Mouse (Mus musculus) hindbrain, embryonic 11.5 days (tissue): ENCODE data around the gene Tpst1. TPM values are rescaled to one million over a fixed set of nuclear protein-coding genes. Genes with fewer than 3 reads are reported as not detected.

ENCODE experiments used
- ATAC-seq: fragments of 200-750 bp; cut with Nextera tagmentation; 2 replicates; pipeline ENCODE4 v1.8.0; 2017; ENCODE audit warnings: mild to moderate bottlenecking, moderate TSS enrichment, moderate library complexity; ENCODE audit not compliant: low FRiP score
- DNase-seq: peaks from one replicate; pipeline ENCODE4 v3.0.0-alpha.2; 2015; ENCODE audit warnings: low spot score
- H3K27ac ChIP-seq: fragments of 300-500 bp; sonication (generic); 2 replicates; pipeline ENCODE4 v1.5.1; 2014; ENCODE audit warnings: mild to moderate bottlenecking, low read depth, low read length
- H3K27me3 ChIP-seq: fragments of 300-500 bp; sonication (generic); 2 replicates; pipeline ENCODE4 v1.6.1; 2014; ENCODE audit warnings: mild to moderate bottlenecking, low read length, moderate library complexity, mixed read lengths; ENCODE audit not compliant: control insufficient read depth, insufficient read depth
- H3K36me3 ChIP-seq: fragments of 300-500 bp; sonication (generic); 2 replicates; pipeline ENCODE4 v1.6.1; 2014; ENCODE audit warnings: mild to moderate bottlenecking, low read length, moderate library complexity, mixed read lengths; ENCODE audit not compliant: control insufficient read depth, insufficient read depth
- H3K4me1 ChIP-seq: fragments of 300-500 bp; sonication (generic); replicated peaks from 2 replicates; pipeline ENCODE4 v1.6.1; 2014; ENCODE audit warnings: low read length, mixed read lengths; ENCODE audit not compliant: control insufficient read depth, insufficient read depth
- H3K4me2 ChIP-seq: fragments of 300-500 bp; sonication (generic); replicated peaks from 2 replicates; pipeline ENCODE4 v1.6.1; 2014; ENCODE audit warnings: mild to moderate bottlenecking, low read depth, low read length
- H3K4me3 ChIP-seq: fragments of 300-500 bp; sonication (generic); 2 replicates; pipeline ENCODE4 v1.5.1; 2014; ENCODE audit warnings: low read depth, low read length
- H3K9ac ChIP-seq: fragments of 300-500 bp; sonication (generic); 2 replicates; pipeline ENCODE4 v1.6.1; 2014; ENCODE audit warnings: low read depth, low read length
- H3K9me3 ChIP-seq: fragments of 300-500 bp; sonication (generic); 2 replicates; pipeline ENCODE4 v1.6.1; 2016; ENCODE audit warnings: low read length; ENCODE audit not compliant: control insufficient read depth
- WGBS: fragments of 180-500 bp; shearing (Covaris S2); extraction: QIAGEN DNeasy Blood & Tissue Kit; methylation state at CpG from one replicate; pipeline ENCODE4 v1.1.7; 2014; 5-methylcytosine and 5-hydroxymethylcytosine counted together
- polyA plus RNA-seq: library from polyadenylated mRNA; unstranded; fragments of >200 nt; fragmentation: Nextera tagmentation; extraction: Ambion mirVana; gene quantifications from 2 replicates; pipeline ENCODE4 v1.2.1, GENCODE M21; 2014

Tpst1 gene
- polyA plus RNA-seq, 1 experiment from 2014 or later, result 63.7 TPM

DNA sequence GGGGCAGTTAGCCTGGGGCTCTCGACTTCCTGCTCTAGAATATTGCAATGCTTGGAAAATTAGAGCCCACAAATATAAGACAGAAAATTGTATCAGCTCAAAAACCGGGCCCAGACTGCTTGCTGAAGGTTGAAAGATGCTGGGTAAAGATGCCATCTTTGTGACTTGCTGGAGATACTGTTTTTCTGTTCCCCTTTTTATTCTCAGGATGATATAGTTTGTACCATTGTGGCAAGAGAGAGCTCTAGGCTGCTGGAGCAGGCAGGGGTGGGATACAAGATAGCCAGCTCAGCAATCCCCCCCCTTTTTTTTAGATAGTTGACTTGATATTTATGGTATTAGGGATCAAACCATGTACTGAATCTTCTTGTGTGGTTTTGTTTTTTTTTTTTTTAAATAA lies 81.2 kb downstream of the Tpst1 start:
- Histone ChIP-seq H3K27ac (no peak overlapping the region), H3K27me3 (no peaks in the 10 kb centered on the region), H3K9me3 (no peaks in the 10 kb centered on the region), H3K4me3 (no peak overlapping the region), H3K4me1 (no peaks in the 10 kb centered on the region), H3K36me3 (no peaks in the 10 kb centered on the region; the same call in 1 of the 2 replicates), H3K4me2 (no peak overlapping the region), H3K9ac (no peak overlapping the region)
- DNase-seq (no peak), ATAC-seq (no peak)
- 84% methylated on average over 2 of the region's 2 CpGs for WGBS

DNA sequence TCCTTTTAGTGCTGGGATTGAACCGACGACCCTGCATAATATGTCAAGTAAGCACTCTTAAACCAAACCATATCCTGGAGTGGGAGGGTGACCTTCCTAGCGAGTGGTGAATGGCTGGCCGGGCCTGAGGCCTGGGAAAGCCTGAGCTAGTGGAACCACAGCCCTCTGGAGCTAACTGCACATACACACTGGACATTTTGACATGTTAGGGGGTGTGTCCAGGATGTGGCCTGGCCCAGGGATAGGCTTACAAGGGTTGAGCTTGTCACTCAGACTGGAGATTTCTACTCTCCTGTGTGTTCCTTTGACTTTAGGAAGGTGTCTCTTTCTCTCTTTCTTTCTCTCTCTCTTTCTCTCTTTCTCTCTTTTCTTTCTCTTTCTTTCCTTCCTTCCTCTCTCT lies 85.4 kb downstream of the Tpst1 start:
- Histone ChIP-seq H3K36me3 (no peaks in the 10 kb centered on the region), H3K27ac (no peak overlapping the region), H3K27me3 (no peaks in the 10 kb centered on the region), H3K9ac (no peak overlapping the region), H3K4me3 (no peak overlapping the region), H3K4me2 (no peak overlapping the region), H3K4me1 (no peaks in the 10 kb centered on the region), H3K9me3 (no peaks in the 10 kb centered on the region)
- DNase-seq, result no peak
- 77% methylated on average over 4 of the region's 4 CpGs for WGBS
- no peak for ATAC-seq

DNA sequence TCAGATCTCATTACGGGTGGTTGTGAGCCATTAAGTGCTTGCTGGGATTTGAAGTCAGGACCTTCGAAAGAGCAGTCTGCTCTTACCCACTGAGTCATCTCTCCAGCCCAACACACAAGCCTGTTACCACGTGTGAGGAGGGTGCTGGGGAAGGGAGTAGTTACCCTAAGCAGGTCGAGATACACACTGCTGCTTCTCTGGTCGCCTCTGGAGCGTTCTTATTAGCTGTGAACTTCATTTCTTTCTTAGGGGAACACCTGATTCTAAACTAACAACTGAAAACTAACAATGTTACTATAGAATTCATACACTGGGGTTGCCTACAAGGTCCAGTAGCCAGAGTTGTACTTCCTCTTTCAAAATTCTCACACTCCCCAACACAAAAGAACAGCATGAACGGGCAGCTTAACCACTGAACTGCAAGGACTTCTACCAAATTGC lies 86.7 kb downstream of the Tpst1 start:
- Histone ChIP-seq H3K4me3 (no peak overlapping the region), H3K9me3 (no peaks in the 10 kb centered on the region), H3K4me1 (no peaks in the 10 kb centered on the region), H3K9ac (no peak overlapping the region), H3K4me2 (no peak overlapping the region), H3K27me3 (no peaks in the 10 kb centered on the region), H3K36me3 (no peaks in the 10 kb centered on the region), H3K27ac (no peak overlapping the region)
- WGBS, result 68% methylated on average over 7 of the region's 7 CpGs
- no peak for ATAC-seq
- no peak for DNase-seq

DNA sequence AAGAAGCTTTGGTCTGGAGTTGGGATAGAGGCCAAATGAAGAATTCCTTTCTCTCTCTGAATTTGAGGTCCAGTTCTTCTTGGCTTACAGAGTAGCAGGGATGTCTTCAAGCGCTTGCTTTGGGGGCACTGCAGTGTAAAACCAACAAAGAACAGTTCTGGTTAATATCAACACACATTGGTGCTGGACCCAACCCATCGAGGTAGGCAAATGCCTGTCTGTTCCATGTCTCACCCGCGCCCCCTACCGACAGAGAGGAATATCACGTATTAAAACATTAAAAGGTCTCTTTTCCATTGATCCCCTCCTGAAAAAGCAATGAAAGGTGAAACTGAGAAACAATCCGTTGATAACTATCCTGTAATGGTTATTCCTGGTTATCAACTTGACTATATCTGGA lies 90.5 kb downstream of the Tpst1 start:
- WGBS, result 6% methylated on average over 7 of the region's 7 CpGs
- H3K4me3 ChIP-seq, result no peak overlapping the region
- no peaks in the 10 kb centered on the region for H3K27me3 ChIP-seq
- no peaks in the 10 kb centered on the region for H3K4me1 ChIP-seq
- no peaks in the 10 kb centered on the region for H3K36me3 ChIP-seq
- H3K9ac ChIP-seq, result no peak overlapping the region
- no peak overlapping the region for H3K27ac ChIP-seq
- no peak overlapping the region for H3K4me2 ChIP-seq
- no peak for ATAC-seq
- H3K9me3 ChIP-seq, result no peaks in the 10 kb centered on the region
- DNase-seq, result peak; percentile 85

DNA sequence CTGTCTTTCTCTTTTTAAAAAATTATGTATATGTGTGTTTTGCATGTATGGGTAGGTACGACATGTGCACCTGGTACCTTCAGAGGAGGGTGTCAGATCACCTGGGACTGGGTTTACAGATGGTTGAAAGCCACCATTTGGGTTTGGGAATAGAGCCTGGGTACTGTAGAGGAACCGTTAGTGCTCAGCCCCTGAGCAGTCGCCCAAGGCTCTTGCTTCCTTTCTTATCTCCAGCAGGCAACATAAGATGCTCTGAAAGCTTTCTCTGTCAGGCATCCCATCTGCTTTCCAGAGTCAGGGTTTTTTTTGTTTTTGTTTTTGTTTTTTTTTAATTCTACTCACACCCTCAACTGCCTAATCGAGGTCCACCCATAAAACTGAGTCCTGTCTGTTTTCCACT lies 92.1 kb downstream of the Tpst1 start:
- no peak overlapping the region for H3K9ac ChIP-seq
- H3K36me3 ChIP-seq, result no peaks in the 10 kb centered on the region
- no peak overlapping the region for H3K4me2 ChIP-seq
- H3K4me3 ChIP-seq, result no peak overlapping the region
- H3K4me1 ChIP-seq, result no peaks in the 10 kb centered on the region
- no peaks in the 10 kb centered on the region for H3K9me3 ChIP-seq
- DNase-seq (no peak), ATAC-seq (no peak)
- WGBS, result 89% methylated on average over 4 of the region's 4 CpGs
- H3K27me3 ChIP-seq, result no peaks in the 10 kb centered on the region
- no peak overlapping the region for H3K27ac ChIP-seq

DNA sequence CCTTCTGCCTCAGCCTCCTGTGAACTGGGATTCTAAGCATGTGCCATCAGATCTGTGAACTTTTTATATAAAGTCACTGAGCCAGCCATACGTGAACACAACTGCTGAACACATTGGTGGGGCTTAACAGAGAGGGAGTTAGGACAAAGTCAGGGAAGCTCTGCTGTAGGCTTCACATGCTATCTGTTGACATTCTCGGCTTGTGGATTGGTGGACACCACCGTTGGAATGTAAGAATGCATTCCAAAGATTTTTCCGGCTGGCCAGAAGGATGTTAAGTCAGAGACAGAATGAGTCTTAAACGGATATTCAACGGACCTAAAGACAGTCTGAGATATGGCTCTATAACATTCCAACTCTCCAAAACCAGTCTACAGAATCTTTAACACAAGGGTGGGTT lies 96.0 kb downstream of the Tpst1 start:
- Histone ChIP-seq H3K27ac (no peak overlapping the region), H3K27me3 (no peaks in the 10 kb centered on the region), H3K4me1 (0 out of 2 replicates have a peak, but pooled peaks cover 4% of the 10 kb centered on the region), H3K4me3 (no peak overlapping the region), H3K9me3 (no peaks in the 10 kb centered on the region), H3K9ac (no peak overlapping the region), H3K4me2 (no peak overlapping the region), H3K36me3 (no peaks in the 10 kb centered on the region)
- 72% methylated on average over 6 of the region's 6 CpGs for WGBS
- no peak for ATAC-seq
- no peak for DNase-seq

DNA sequence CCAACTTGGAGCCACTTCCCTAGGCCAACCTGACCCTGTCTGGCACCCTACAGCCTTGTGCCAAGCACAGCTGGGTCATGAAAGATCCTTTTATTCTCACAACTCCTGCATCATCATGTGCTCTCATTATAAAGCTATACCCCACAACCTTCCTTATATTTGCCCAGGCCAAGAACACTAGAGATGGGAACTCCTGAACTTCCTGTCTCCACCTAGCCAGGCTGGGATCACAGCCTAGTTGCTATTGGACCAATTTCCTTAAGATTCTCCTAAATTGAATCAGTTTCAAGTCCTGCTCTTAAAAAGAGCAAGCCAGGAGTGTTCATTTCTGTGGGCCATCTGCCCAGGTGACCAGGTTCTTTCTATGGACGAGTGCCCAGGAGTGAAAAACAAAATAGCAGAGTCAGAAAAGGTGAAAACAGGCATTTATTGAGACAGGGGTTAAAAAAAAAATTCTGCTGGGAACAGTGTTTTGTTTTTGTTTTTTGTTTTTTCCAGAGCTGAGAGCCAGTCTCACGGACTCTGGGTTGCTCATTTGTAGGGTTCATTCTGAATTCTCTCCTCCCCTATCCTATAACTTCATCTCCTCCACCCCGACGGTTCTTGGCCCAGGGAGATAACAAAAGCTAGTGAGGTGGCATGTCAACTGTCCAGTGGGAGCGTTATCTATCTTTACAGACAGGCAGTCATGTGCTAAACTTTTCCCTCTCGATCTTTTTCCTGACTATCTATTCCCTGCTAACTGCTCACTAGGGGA lies 97.7 kb downstream of the Tpst1 start:
- DNase-seq (no peak), ATAC-seq (peak; percentile 44)
- H3K4me3 ChIP-seq, result peak overlapping the region; percentile 93
- peak overlapping the region; percentile 67 for H3K4me2 ChIP-seq
- H3K27me3 ChIP-seq, result no peaks in the 10 kb centered on the region
- peak overlapping the region; percentile 76 for H3K27ac ChIP-seq
- 0 out of 2 replicates have a peak, but pooled peaks cover 4% of the 10 kb centered on the region for H3K4me1 ChIP-seq
- H3K36me3 ChIP-seq, result no peaks in the 10 kb centered on the region
- H3K9me3 ChIP-seq, result no peaks in the 10 kb centered on the region
- WGBS, result 15% methylated on average over 6 of the region's 6 CpGs
- H3K9ac ChIP-seq, result peak overlapping the region; percentile 80

DNA sequence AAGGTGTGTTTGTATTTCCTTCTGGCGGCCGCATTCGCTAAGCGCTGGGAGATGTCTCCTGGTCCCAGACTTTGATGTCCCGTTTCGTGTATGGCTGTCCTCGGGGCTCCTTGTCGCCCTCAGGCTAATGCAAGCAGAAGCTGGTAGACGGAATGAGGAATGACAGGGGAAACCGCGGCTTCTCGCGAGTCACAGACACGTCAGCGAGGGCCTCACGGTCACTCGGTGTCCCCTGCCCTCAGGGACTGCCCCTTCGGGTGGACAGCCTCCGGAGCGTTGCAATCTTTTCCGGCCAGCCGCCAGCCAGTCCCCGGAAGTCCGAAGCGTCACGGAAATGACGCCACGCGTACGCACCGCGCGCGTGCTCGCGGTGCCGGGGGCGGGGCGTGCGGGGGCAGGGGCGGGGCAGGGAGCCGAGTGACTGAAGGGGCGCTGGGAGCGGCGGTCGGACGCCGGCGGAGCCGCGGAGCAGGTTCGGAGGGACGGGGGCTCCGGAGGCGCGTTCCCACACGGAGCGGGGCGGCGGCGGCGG lies 98.4 kb downstream of the Tpst1 start, which contains the start of gene Rabgef1:
Gene Rabgef1, plus strand, starts transcription at position 376 of the 532 bp plus-strand sequence.
- under 1% methylated on average over 37 of the region's 62 CpGs for WGBS
- H3K4me1 ChIP-seq, result 0 out of 2 replicates have a peak, but pooled peaks cover 4% of the 10 kb centered on the region
- H3K9ac ChIP-seq, result peak within 1 kb of the TSS; percentile 88
- peak; percentile 93 for DNase-seq
- H3K4me3 ChIP-seq, result peak within 1 kb of the TSS; percentile 93
- peak; percentile 93 for ATAC-seq
- no peaks in the 10 kb centered on the region for H3K27me3 ChIP-seq
- H3K36me3 ChIP-seq, result no peaks in the 10 kb centered on the region
- peak within 1 kb of the TSS; percentile 76 for H3K27ac ChIP-seq
- H3K9me3 ChIP-seq, result no peaks in the 10 kb centered on the region
- H3K4me2 ChIP-seq, result peak within 1 kb of the TSS; percentile 74
